28 mouse cellular contexts compared by ENCODE assay signal in genomic region chr15:81177860-81178259, GRCm38 (mm10). TPM values are rescaled to one million over a fixed set of nuclear protein-coding genes. Genes with fewer than 3 reads are reported as not detected.
DNase-seq lines count a peak whose midpoint lies in the region; TF ChIP-seq lines count a peak whose summit lies in the region.
"Had no signal": no experiment of that assay in that cellular context is flagged by ENCODE, and none has a peak within 500 bp of the region (broad histone marks: within the 10 kb centered on the region; RNA-seq: fewer than 3 reads in every experiment).

No protein-coding gene starts in this region.

- H3K4me3 ChIP-seq in heart, embryonic 10.5 days: no peak overlapping the region
- H3K4me3 ChIP-seq in layer of hippocampus, adult 2 months: no peak overlapping the region
- H3K4me3 ChIP-seq in C2C12 (ENCODE audit: insufficient read depth, poor library complexity, severe bottlenecking): no peak overlapping the region
- no peak overlapping the region for H3K4me3 ChIP-seq in macrophage (ENCODE audit: inconsistent target)
- H3K4me3 ChIP-seq: embryonic facial prominence, embryonic 13.5 days; erythroblast, embryonic 14.5 days; forebrain, embryonic 13.5 days; intestine, embryonic 15.5 days; limb, embryonic 12.5 days; neural tube, embryonic 15.5 days had no signal

- H3K79me2 ChIP-seq in C2C12 (ENCODE audit: control insufficient read depth, insufficient read depth) (peaks cover 100% of the 10 kb centered on the region), macrophage (ENCODE audit: inconsistent target) (peaks cover 99% of the 10 kb centered on the region)

- H3K4me1 ChIP-seq in heart, embryonic 10.5 days: peaks cover 51% of the 10 kb centered on the region

- H3K79me3 ChIP-seq in C2C12 (ENCODE audit: low read depth): peaks cover 83% of the 10 kb centered on the region

- no peak for DNase-seq in heart, embryonic 10.5 days (ENCODE audit: low spot score)
- DNase-seq in heart, postnatal 14 days: no peak
- DNase-seq in layer of hippocampus, adult 2 months (ENCODE audit: low spot score in 2 of 2): no peak
- DNase-seq in layer of hippocampus, postnatal 36 days: no peak
- DNase-seq in adrenal gland, postnatal 36 days: no peak
- DNase-seq: adrenal gland, adult 8-10 months; cerebellum, adult 8-10 months; cerebellum, postnatal 36 days; embryo, embryonic 11 days; gastrocnemius, postnatal 14 days; kidney, adult 8-10 months; kidney, postnatal 10 days; liver, postnatal 0 days; thymus, postnatal 14 days had no signal

- H3K36me3 ChIP-seq in heart, embryonic 10.5 days: peaks cover 7% of the 10 kb centered on the region; the same call in 1 of the 2 replicates
- H3K36me3 ChIP-seq in C2C12 (ENCODE audit: control insufficient read depth, insufficient read depth): peaks cover 51% of the 10 kb centered on the region
- no peaks in the 10 kb centered on the region for H3K36me3 ChIP-seq in macrophage (ENCODE audit: inconsistent target)
- H3K36me3 ChIP-seq: intestine, embryonic 15.5 days had no signal

- TF ChIP-seq CTCF in layer of hippocampus, adult 2 months (conservative IDR thresholded peaks at IDR 0.05): no peak
- TF ChIP-seq CTCF in C2C12 (IDR thresholded peaks at IDR 0.05; ENCODE audit: control insufficient read depth, insufficient read depth, insufficient read length): no peak

- H3K9me3 ChIP-seq in heart, embryonic 10.5 days: no peaks in the 10 kb centered on the region
- H3K9me3 ChIP-seq: embryonic facial prominence, embryonic 13.5 days; forebrain, embryonic 13.5 days; G1E; intestine, embryonic 15.5 days; limb, embryonic 12.5 days; neural tube, embryonic 15.5 days had no signal

- 85% methylated on average over 7 of the region's 7 CpGs for WGBS in heart, embryonic 10.5 days
- WGBS in macrophage (ENCODE audit: missing documents): 80% methylated on average over 7 of the region's 7 CpGs

- H3ac ChIP-seq in C2C12 (ENCODE audit: control insufficient read depth, insufficient read length, low read depth): no peak overlapping the region

- intact Hi-C loops in heart, postnatal 14 days (cut with DNase I): no loop called here

- H3K27me3 ChIP-seq in heart, embryonic 10.5 days (ENCODE audit: insufficient read depth, poor library complexity, severe bottlenecking): no peaks in the 10 kb centered on the region
- no peaks in the 10 kb centered on the region for H3K27me3 ChIP-seq in C2C12 (ENCODE audit: control insufficient read depth, insufficient read depth, insufficient read length)
- H3K27me3 ChIP-seq: embryonic facial prominence, embryonic 13.5 days; forebrain, embryonic 13.5 days; intestine, embryonic 15.5 days; limb, embryonic 12.5 days; neural tube, embryonic 15.5 days; Patski had no signal

- peak overlapping the region; percentile 16; the same call in 1 of the 2 replicates for H3K27ac ChIP-seq in heart, embryonic 10.5 days
- peak overlapping the region; percentile 23; the same call in 1 of the 2 replicates for H3K27ac ChIP-seq in layer of hippocampus, adult 2 months
- H3K27ac ChIP-seq in macrophage: peak overlapping the region; percentile 89
- H3K27ac ChIP-seq: embryonic facial prominence, embryonic 13.5 days; forebrain, embryonic 13.5 days; intestine, embryonic 15.5 days; limb, embryonic 12.5 days; neural tube, embryonic 15.5 days had no signal

TF ChIP-seq in C2C12, 6 proteins besides CTCF, POLR2A, EP300 and RAD21:
- TF ChIP-seq USF1 (IDR thresholded peaks at IDR 0.05; ENCODE audit: low read depth): no peak
- peak; percentile 38 for TF ChIP-seq MYOD1 (IDR thresholded peaks at IDR 0.05; ENCODE audit: control insufficient read depth, insufficient read length, low read depth)
- no peak for TF ChIP-seq CEBPB (IDR thresholded peaks at IDR 0.05; ENCODE audit: low read depth)

RNA-seq across cellular contexts. Expression of gene Mrtfa, which starts 12.7 kb away (rescaled TPM):
- polyA plus RNA-seq in heart, embryonic 10.5 days (2016; fragmentation: Nextera tagmentation; extraction: Ambion mirVana): 18.3 and 26.9 TPM in 2 replicates
- 10 to 100 TPM; 12.3 to 13.9 TPM for total RNA-seq in heart, postnatal 14 days (2021)
- total RNA-seq in layer of hippocampus, adult 2 months (2021): 100 to 1,000 TPM; 109 to 115 TPM
- 100 to 1,000 TPM in 1 of 2 experiments, 10 to 100 TPM in 1; 96.1 to 121 TPM for total RNA-seq in layer of hippocampus, postnatal 36 days (2021)
- 42.2 TPM for polyA plus RNA-seq in C2C12 (2012; fragmentation: generic; extraction: Trizol)
- 100 to 1,000 TPM; 109 to 706 (median 261) TPM for total RNA-seq in macrophage (2018; cell fraction: chromatin; rRNA removed)
- total RNA-seq in macrophage (2018; cell fraction: cytosol; rRNA removed): 10 to 100 TPM; 42.3 to 93.8 (median 61.3) TPM
- 100 to 1,000 TPM in 23 of 26 experiments, 10 to 100 TPM in 3; 69.7 to 321 (median 147) TPM for total RNA-seq in macrophage (2018; cell fraction: nucleus; rRNA removed)
- polyA plus RNA-seq in macrophage (2018): 27.7 to 61.9 TPM (median 51.4 TPM) in 3 replicates
- total RNA-seq in adrenal gland, postnatal 36 days (2021): 10 to 100 TPM; 28.6 to 31.0 TPM

RNA-seq across cellular contexts. Expression of gene Mchr1, which starts 57.4 kb away (rescaled TPM):
- 0.10 and 0.48 TPM in 2 replicates for polyA plus RNA-seq in heart, embryonic 10.5 days (2016; fragmentation: Nextera tagmentation; extraction: Ambion mirVana)
- not detected for total RNA-seq in heart, postnatal 14 days (2021)
- 10 to 100 TPM; 24.6 to 24.9 TPM for total RNA-seq in layer of hippocampus, adult 2 months (2021)
- total RNA-seq in layer of hippocampus, postnatal 36 days (2021): 10 to 100 TPM; 22.7 to 25.0 TPM
- 0.81 TPM for polyA plus RNA-seq in C2C12 (2012; fragmentation: generic; extraction: Trizol)
- not detected for total RNA-seq in macrophage (2018; cell fraction: chromatin; rRNA removed)
- not detected for total RNA-seq in macrophage (2018; cell fraction: cytosol; rRNA removed)
- total RNA-seq in macrophage (2018; cell fraction: nucleus; rRNA removed): not detected
- not detected in 3 replicates for polyA plus RNA-seq in macrophage (2018)
- total RNA-seq in adrenal gland, postnatal 36 days (2021): under 1 TPM; 0.33 to 0.53 TPM
- total RNA-seq: heart, adult 18-20 months; hematopoietic stem cell, adult 5-6 weeks; megakaryocyte progenitor cell, adult 5-6 weeks had no signal
- polyA plus RNA-seq: erythroblast, embryonic 14.5 days; G1E; spleen, adult 2 months had no signal

Comparison
In these comparisons a context has a peak if more than half of its experiments do, and no peak if none do; other contexts are left out.
1. H3K27ac ChIP-seq: peak in every context shown above with its lines; median percentile 89 in macrophage; 23 in layer of hippocampus, adult 2 months; 16 in heart, embryonic 10.5 days.
2. RNA of gene Mchr1, which starts 57.4 kb away (total RNA-seq): 22.7 to 25.0 TPM in layer of hippocampus, postnatal 36 days and 24.6 to 24.9 TPM in layer of hippocampus, adult 2 months; 0.33 to 0.53 TPM in adrenal gland, postnatal 36 days and not detected in heart, postnatal 14 days; every median in the first group is over 10 times any median in the second.